Mouse (Mus musculus): ENCODE measurements around the gene Ccdc188. TPM values are rescaled to one million over a fixed set of nuclear protein-coding genes. Genes with fewer than 3 reads are reported as not detected.

Gene Ccdc188
- polyA plus RNA-seq, 1 experiment from 2014 or later: not detected

Other genes with a start within 250 kb of the Ccdc188 start
- not detected in 2 replicates for gene Vpreb2, start 237.5 kb upstream of the Ccdc188 start, polyA plus RNA-seq (2014; fragmentation: Nextera tagmentation; extraction: Ambion mirVana)
- 64.3 and 64.7 TPM in 2 replicates for gene Dgcr6, start 165.0 kb upstream of the Ccdc188 start, polyA plus RNA-seq (2014; fragmentation: Nextera tagmentation; extraction: Ambion mirVana)
- gene Prodh, start 127.7 kb upstream of the Ccdc188 start, polyA plus RNA-seq (2014; fragmentation: Nextera tagmentation; extraction: Ambion mirVana): 8.0 TPM in 2 replicates
- gene Rtn4r, start 90.2 kb upstream of the Ccdc188 start, polyA plus RNA-seq (2014; fragmentation: Nextera tagmentation; extraction: Ambion mirVana): 0.25 and 0.26 TPM in 2 replicates
- 16.3 and 17.3 TPM in 2 replicates for gene Zdhhc8, start 17.3 kb downstream of the Ccdc188 start, polyA plus RNA-seq (2014; fragmentation: Nextera tagmentation; extraction: Ambion mirVana)
- gene Trmt2a, start 30.8 kb downstream of the Ccdc188 start, polyA plus RNA-seq (2014; fragmentation: Nextera tagmentation; extraction: Ambion mirVana): 56.0 and 58.2 TPM in 2 replicates
- gene Ranbp1, start 30.9 kb downstream of the Ccdc188 start, polyA plus RNA-seq (2014; fragmentation: Nextera tagmentation; extraction: Ambion mirVana): 585 and 656 TPM in 2 replicates
- gene Gm49776, start 40.4 kb downstream of the Ccdc188 start, polyA plus RNA-seq (2014; fragmentation: Nextera tagmentation; extraction: Ambion mirVana): 3.7 TPM in 1 of 2 replicates, not detected in the other
- gene Dgcr8, start 71.4 kb downstream of the Ccdc188 start, polyA plus RNA-seq (2014; fragmentation: Nextera tagmentation; extraction: Ambion mirVana): 23.6 and 26.4 TPM in 2 replicates
- 56.3 and 62.1 TPM in 2 replicates for gene Tango2, start 130.2 kb downstream of the Ccdc188 start, polyA plus RNA-seq (2014; fragmentation: Nextera tagmentation; extraction: Ambion mirVana)
- gene Arvcf, start 130.3 kb downstream of the Ccdc188 start, polyA plus RNA-seq (2014; fragmentation: Nextera tagmentation; extraction: Ambion mirVana): 19.5 and 23.4 TPM in 2 replicates
- 32.6 and 32.8 TPM in 2 replicates for gene Txnrd2, start 208.5 kb downstream of the Ccdc188 start, polyA plus RNA-seq (2014; fragmentation: Nextera tagmentation; extraction: Ambion mirVana)
- 90.1 and 96.5 TPM in 2 replicates for gene Comt, start 209.0 kb downstream of the Ccdc188 start, polyA plus RNA-seq (2014; fragmentation: Nextera tagmentation; extraction: Ambion mirVana)

All from heart, embryonic 11.5 days (tissue).